Mouse (Mus musculus): Measurements from ENCODE around the gene Acp1. TPM values are rescaled to one million over a fixed set of nuclear protein-coding genes. Genes with fewer than 3 reads are reported as not detected.
A peak's percentile ranks its signal among the peaks of the same experiment; 100 is the strongest.

The Acp1 gene
- polyA plus RNA-seq, 1 experiment from 2014 or later = 216 TPM

DNA sequence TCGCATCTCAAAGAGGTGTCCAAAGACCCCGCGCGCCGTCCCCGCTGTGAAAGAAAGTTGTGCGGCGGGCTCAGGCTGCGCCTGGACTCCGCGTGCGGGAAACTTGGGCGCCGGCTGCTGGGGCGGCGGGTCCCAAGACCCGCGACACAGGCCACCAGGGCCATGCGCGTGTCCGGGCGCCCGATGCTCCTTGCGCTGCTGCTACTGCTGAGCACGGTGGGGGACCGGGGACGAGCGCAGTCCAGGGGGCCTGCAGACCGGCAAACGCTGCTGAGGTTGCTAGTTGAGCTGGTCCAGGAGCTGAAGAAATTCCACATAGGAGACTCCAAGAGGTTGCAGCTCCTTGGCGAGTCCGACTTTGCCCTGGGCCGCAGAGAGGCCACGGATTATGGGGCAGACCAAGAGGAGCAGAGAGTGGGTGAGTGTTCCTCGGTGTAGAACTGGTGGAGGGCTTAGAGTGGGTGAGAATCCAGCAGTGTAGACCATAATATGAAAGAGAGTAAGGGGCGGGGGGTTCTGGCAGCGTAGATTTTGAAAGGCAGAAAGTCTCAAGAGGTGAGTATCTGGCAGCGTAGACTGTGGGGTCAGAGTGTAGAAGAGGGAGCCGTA lies 26.7 kb downstream of the Acp1 start:
- H3K9ac ChIP-seq (ENCODE audit: low read depth, low read length) = peak overlapping the region; percentile 42; the same call in 1 of the 2 replicates
- peak overlapping the region; percentile 54 for H3K4me3 ChIP-seq (ENCODE audit: low read length)
- WGBS = 8% methylated on average over 35 of the region's 39 CpGs
- H3K4me2 ChIP-seq (replicated peaks; ENCODE audit: low read depth, low read length) = peak overlapping the region; percentile 97
- peaks cover 10% of the 10 kb centered on the region; the same call in 1 of the 2 replicates for H3K4me1 ChIP-seq (ENCODE audit: control insufficient read depth, insufficient read depth, low read length)
- H3K27ac ChIP-seq (ENCODE audit: low read depth, low read length) = no peak overlapping the region
- no peaks in the 10 kb centered on the region for H3K9me3 ChIP-seq (ENCODE audit: control insufficient read depth, low read length)
- H3K36me3 ChIP-seq (ENCODE audit: control insufficient read depth, insufficient read depth, low read length) = no peaks in the 10 kb centered on the region
- H3K27me3 ChIP-seq (ENCODE audit: control insufficient read depth, insufficient read depth, low read length) = peaks cover 40% of the 10 kb centered on the region
- ATAC-seq (ENCODE audit: low FRiP score, low TSS enrichment) = peak; percentile 57; the same call in 1 of the 2 replicates

DNA sequence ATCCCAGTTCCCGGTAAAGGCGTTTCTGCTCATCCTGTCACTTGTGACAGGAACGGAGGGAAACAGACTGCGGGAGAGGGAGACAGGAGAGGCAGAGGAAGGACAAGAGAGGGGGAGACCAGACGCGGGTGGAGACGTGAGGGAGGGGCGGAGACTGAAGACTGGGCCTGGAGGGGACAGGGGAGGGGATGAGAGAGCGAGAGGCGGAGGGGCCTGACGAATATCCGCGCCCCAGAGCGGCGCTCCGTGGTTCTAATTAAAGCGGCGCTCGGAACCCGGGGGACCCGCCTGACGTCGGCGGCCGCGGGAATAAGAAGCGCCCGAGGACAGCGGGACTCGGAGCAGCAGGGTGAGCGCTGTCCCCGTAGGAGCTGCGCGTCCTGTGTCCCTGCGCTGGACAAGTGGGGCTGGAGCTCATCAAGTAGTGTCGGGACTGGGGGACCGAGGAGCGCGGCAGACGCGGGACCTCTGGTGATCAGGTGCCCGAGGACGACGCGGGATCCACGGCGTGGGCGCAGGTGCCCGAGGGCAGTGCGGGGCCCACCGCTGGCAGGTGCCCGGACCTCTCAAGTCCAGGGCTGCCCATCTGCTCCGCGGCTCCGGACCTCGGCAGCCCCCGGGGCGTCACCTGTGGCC lies 27.3 kb downstream of the Acp1 start, which contains the start of gene Alkal2:
TSS of gene Alkal2 (plus strand) at position 337 of the 636 bp plus-strand sequence.
- Histone ChIP-seq H3K27me3 (ENCODE audit: control insufficient read depth, insufficient read depth, low read length) (peaks cover 40% of the 10 kb centered on the region), H3K4me2 (replicated peaks; ENCODE audit: low read depth, low read length) (peak within 1 kb of the TSS; percentile 97), H3K4me3 (ENCODE audit: low read length) (peak within 1 kb of the TSS; percentile 54), H3K9ac (ENCODE audit: low read depth, low read length) (peak within 1 kb of the TSS; percentile 42; the same call in 1 of the 2 replicates), H3K9me3 (ENCODE audit: control insufficient read depth, low read length) (no peaks in the 10 kb centered on the region), H3K27ac (ENCODE audit: low read depth, low read length) (no peak within 1 kb of the TSS), H3K36me3 (ENCODE audit: control insufficient read depth, insufficient read depth, low read length) (no peaks in the 10 kb centered on the region), H3K4me1 (ENCODE audit: control insufficient read depth, insufficient read depth, low read length) (peaks cover 10% of the 10 kb centered on the region; the same call in 1 of the 2 replicates)
- peak; percentile 75; the same call in 1 of the 2 replicates for ATAC-seq (ENCODE audit: low FRiP score, low TSS enrichment)
- WGBS = 1% methylated on average over 56 of the region's 58 CpGs

DNA sequence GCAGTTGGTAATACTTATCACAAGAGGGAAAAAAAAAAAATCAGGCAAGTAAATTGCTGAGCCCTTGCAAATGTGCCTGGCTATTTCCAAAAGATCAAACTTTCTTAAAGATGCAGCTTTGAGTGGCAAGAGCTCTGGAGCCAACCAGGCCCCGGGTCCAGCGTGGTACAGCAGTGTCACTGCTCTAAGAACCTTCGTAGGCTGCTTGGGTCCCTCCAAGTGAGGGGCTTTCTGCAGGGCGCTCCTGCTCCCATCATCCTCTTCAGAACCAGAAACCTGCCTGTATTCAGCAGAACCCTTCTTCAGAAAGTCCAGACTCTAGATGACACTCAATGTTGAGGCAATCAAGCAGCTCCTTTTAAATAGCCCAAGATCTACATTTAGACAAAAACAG lies 27.8 kb downstream of the Acp1 start:
- H3K27me3 ChIP-seq (ENCODE audit: control insufficient read depth, insufficient read depth, low read length) = peaks cover 40% of the 10 kb centered on the region
- peak overlapping the region; percentile 54 for H3K4me3 ChIP-seq (ENCODE audit: low read length)
- H3K9me3 ChIP-seq (ENCODE audit: control insufficient read depth, low read length) = no peaks in the 10 kb centered on the region
- 0 out of 2 replicates have a peak, but pooled peaks have one; percentile 41 for ATAC-seq (ENCODE audit: low FRiP score, low TSS enrichment)
- H3K4me2 ChIP-seq (replicated peaks; ENCODE audit: low read depth, low read length) = peak overlapping the region; percentile 97
- no peaks in the 10 kb centered on the region for H3K36me3 ChIP-seq (ENCODE audit: control insufficient read depth, insufficient read depth, low read length)
- H3K4me1 ChIP-seq (ENCODE audit: control insufficient read depth, insufficient read depth, low read length) = peaks cover 10% of the 10 kb centered on the region; the same call in 1 of the 2 replicates
- 15% methylated on average over 4 of the region's 4 CpGs for WGBS
- H3K9ac ChIP-seq (ENCODE audit: low read depth, low read length) = no peak overlapping the region
- H3K27ac ChIP-seq (ENCODE audit: low read depth, low read length) = no peak overlapping the region

DNA sequence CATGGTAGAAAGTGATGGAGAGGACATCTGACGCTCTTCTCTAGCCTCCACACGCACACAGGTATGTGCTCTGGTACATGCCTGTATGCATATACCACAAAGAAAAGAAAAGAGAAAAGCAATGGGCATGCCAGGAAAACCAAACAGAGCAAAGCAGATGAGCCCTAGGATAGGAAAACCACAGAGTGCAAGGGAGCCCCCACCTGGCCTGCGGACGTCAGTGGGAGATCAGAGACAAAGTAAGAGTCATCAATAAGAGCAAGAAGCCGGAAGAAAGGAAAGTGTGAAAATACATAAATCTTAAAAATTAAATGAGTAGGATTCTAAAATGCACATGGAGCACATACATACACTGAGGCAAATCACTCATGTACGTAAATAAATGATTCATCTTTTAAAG lies 31.9 kb downstream of the Acp1 start:
- no peaks in the 10 kb centered on the region for H3K9me3 ChIP-seq (ENCODE audit: control insufficient read depth, low read length)
- H3K9ac ChIP-seq (ENCODE audit: low read depth, low read length) = no peak overlapping the region
- 72% methylated on average over 6 of the region's 6 CpGs for WGBS
- H3K4me1 ChIP-seq (ENCODE audit: control insufficient read depth, insufficient read depth, low read length) = peaks cover 5% of the 10 kb centered on the region; the same call in 1 of the 2 replicates
- H3K27me3 ChIP-seq (ENCODE audit: control insufficient read depth, insufficient read depth, low read length) = peaks cover 23% of the 10 kb centered on the region
- no peaks in the 10 kb centered on the region for H3K36me3 ChIP-seq (ENCODE audit: control insufficient read depth, insufficient read depth, low read length)
- H3K27ac ChIP-seq (ENCODE audit: low read depth, low read length) = no peak overlapping the region
- H3K4me3 ChIP-seq (ENCODE audit: low read length) = no peak overlapping the region
- no peak overlapping the region for H3K4me2 ChIP-seq (replicated peaks; ENCODE audit: low read depth, low read length)
- ATAC-seq (ENCODE audit: low FRiP score, low TSS enrichment) = no peak

DNA sequence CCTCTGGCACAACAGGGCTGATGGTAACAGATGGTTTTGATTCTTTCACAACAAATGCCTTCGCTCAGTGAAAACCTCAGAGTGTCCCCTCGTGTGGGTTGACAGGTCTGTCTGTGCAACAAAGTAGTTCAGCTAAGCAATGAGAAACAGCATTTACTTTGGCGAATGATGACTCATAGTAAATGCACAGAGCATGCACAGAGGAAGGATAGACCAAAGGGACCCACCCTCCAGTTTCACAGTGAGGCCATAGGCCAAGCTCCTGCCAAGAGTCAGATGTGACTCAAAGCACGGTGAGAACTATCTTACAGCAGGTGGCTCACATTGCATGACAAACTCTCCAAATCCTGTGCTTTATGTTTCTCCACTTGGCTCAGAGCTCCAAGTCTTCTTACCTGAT lies 45.6 kb downstream of the Acp1 start:
- WGBS = 74% methylated on average over 4 of the region's 4 CpGs
- H3K27ac ChIP-seq (ENCODE audit: low read depth, low read length) = no peak overlapping the region
- ATAC-seq (ENCODE audit: low FRiP score, low TSS enrichment) = no peak
- no peaks in the 10 kb centered on the region for H3K9me3 ChIP-seq (ENCODE audit: control insufficient read depth, low read length)
- H3K4me3 ChIP-seq (ENCODE audit: low read length) = no peak overlapping the region
- no peaks in the 10 kb centered on the region for H3K36me3 ChIP-seq (ENCODE audit: control insufficient read depth, insufficient read depth, low read length)
- H3K4me1 ChIP-seq (ENCODE audit: control insufficient read depth, insufficient read depth, low read length) = no peaks in the 10 kb centered on the region
- H3K4me2 ChIP-seq (replicated peaks; ENCODE audit: low read depth, low read length) = no peak overlapping the region
- H3K9ac ChIP-seq (ENCODE audit: low read depth, low read length) = no peak overlapping the region
- no peaks in the 10 kb centered on the region for H3K27me3 ChIP-seq (ENCODE audit: control insufficient read depth, insufficient read depth, low read length)

DNA sequence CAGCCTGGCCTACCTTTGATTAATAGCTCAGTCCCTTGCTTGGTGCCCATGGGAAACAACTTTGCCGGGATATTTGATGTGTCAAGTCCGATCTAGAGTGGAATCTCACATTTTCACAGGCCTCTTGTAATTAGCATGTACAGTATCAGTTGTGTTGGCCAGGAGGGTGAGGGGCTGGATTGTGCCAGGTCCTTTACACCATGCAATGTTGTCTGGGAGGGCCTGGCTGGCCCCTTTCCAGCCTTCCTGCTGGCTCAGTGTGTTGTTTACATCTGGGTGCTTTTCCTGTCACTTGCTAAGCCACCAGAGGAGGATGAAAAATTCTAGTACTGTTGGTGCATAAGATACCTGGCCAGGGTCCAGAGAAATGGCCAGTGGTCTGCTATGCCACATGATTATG lies 47.0 kb downstream of the Acp1 start:
- H3K9me3 ChIP-seq (ENCODE audit: control insufficient read depth, low read length) = no peaks in the 10 kb centered on the region
- no peak overlapping the region for H3K27ac ChIP-seq (ENCODE audit: low read depth, low read length)
- no peak overlapping the region for H3K9ac ChIP-seq (ENCODE audit: low read depth, low read length)
- no peaks in the 10 kb centered on the region for H3K36me3 ChIP-seq (ENCODE audit: control insufficient read depth, insufficient read depth, low read length)
- no peak overlapping the region for H3K4me3 ChIP-seq (ENCODE audit: low read length)
- no peaks in the 10 kb centered on the region for H3K27me3 ChIP-seq (ENCODE audit: control insufficient read depth, insufficient read depth, low read length)
- no peak overlapping the region for H3K4me2 ChIP-seq (replicated peaks; ENCODE audit: low read depth, low read length)
- no peak for ATAC-seq (ENCODE audit: low FRiP score, low TSS enrichment)
- no peaks in the 10 kb centered on the region for H3K4me1 ChIP-seq (ENCODE audit: control insufficient read depth, insufficient read depth, low read length)
- 65% methylated on average over 2 of the region's 2 CpGs for WGBS

DNA sequence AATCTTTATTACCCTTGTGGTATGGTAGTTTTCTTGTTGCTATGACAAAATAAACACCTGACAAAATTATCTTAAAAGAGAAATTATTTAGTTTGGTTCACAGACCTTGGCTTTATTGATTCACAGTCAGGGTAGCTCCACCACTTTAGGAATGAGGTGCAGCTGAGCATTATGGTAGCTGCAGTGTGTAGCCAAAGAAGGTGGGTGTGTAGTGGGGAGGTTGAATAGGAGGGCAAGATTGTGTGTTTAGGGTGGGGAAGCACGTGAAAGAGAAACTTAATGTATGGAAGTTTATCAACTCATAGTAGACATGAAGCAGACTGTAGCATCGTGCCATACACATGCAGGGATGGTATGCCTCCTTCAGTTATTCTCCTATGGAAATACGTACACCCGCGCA lies 55.2 kb downstream of the Acp1 start:
- H3K9ac ChIP-seq (ENCODE audit: low read depth, low read length) = no peak overlapping the region
- WGBS = 85% methylated on average over 5 of the region's 5 CpGs

DNA sequence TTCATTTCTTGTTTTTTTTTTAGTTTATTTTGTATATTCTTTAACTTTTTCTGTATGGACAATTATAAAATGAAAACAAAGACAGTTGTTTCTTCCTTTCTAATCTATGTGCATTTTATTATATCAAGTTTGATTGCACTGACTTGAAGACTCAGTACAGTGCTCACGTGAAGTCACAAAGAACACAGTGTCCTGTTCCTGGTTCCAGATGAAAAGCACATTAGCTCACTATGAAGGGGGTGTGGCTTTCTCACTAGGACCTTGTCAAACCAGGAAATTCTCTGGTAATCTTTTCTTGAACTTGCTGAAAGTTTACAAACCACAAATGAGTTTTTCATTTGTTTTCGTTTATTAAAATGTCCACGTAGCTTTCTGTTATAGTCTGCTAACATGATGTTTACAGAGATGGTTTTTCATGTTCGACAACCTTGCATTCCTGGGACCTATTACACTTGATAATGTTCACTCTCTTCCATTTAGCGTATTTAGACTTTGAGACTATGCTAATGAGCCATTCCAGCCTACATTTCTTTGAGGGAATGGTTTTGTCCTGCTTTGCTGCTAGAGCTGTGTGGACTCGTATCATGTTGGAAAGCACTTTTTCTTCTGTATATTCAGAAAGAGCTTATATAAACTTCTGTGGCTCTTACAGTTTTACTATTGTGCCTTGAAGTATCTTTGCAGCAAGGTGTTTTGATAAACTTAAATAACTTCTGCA lies 55.8 kb downstream of the Acp1 start:
- ATAC-seq (ENCODE audit: low FRiP score, low TSS enrichment) = no peak
- WGBS = 80% methylated on average over 6 of the region's 6 CpGs

More for the DNA sequence above, 55.2 kb downstream of the Acp1 start:
- no peaks in the 10 kb centered on the region for H3K27me3 ChIP-seq (ENCODE audit: control insufficient read depth, insufficient read depth, low read length)
- no peak overlapping the region for H3K4me3 ChIP-seq (ENCODE audit: low read length)
- no peak for ATAC-seq (ENCODE audit: low FRiP score, low TSS enrichment)
- H3K9me3 ChIP-seq (ENCODE audit: control insufficient read depth, low read length) = no peaks in the 10 kb centered on the region
- no peak overlapping the region for H3K4me2 ChIP-seq (replicated peaks; ENCODE audit: low read depth, low read length)
- no peaks in the 10 kb centered on the region for H3K36me3 ChIP-seq (ENCODE audit: control insufficient read depth, insufficient read depth, low read length)
- H3K4me1 ChIP-seq (ENCODE audit: control insufficient read depth, insufficient read depth, low read length) = no peaks in the 10 kb centered on the region
- H3K27ac ChIP-seq (ENCODE audit: low read depth, low read length) = no peak overlapping the region

DNA sequence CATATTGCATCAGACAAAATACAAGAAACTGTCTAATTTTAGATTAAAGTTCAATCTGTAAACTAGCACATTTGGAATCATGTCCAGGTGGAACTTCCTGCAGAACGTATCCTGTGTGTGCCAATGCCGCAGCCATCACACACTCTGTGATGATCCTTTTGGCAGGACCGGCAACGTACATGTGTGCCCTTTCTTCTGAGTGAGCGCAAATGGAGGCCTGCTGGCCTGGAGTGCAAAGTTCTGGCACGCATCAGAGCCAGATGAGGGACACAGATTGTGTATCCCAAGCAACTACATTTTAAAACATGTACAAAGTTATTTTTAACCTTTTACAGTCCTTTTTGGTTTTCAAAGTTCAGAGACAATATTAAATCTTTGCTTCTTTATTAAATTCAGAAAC lies 59.5 kb downstream of the Acp1 start:
- H3K4me3 ChIP-seq (ENCODE audit: low read length) = no peak overlapping the region
- no peaks in the 10 kb centered on the region for H3K9me3 ChIP-seq (ENCODE audit: control insufficient read depth, low read length)
- no peak overlapping the region for H3K4me2 ChIP-seq (replicated peaks; ENCODE audit: low read depth, low read length)
- H3K9ac ChIP-seq (ENCODE audit: low read depth, low read length) = no peak overlapping the region
- WGBS = 92% methylated on average over 6 of the region's 6 CpGs
- no peaks in the 10 kb centered on the region for H3K27me3 ChIP-seq (ENCODE audit: control insufficient read depth, insufficient read depth, low read length)
- no peaks in the 10 kb centered on the region for H3K4me1 ChIP-seq (ENCODE audit: control insufficient read depth, insufficient read depth, low read length)
- ATAC-seq (ENCODE audit: low FRiP score, low TSS enrichment) = no peak
- H3K36me3 ChIP-seq (ENCODE audit: control insufficient read depth, insufficient read depth, low read length) = no peaks in the 10 kb centered on the region
- no peak overlapping the region for H3K27ac ChIP-seq (ENCODE audit: low read depth, low read length)

More for the DNA sequence above, 55.8 kb downstream of the Acp1 start:
- no peak overlapping the region for H3K27ac ChIP-seq (ENCODE audit: low read depth, low read length)
- no peak overlapping the region for H3K9ac ChIP-seq (ENCODE audit: low read depth, low read length)
- no peaks in the 10 kb centered on the region for H3K4me1 ChIP-seq (ENCODE audit: control insufficient read depth, insufficient read depth, low read length)
- no peaks in the 10 kb centered on the region for H3K27me3 ChIP-seq (ENCODE audit: control insufficient read depth, insufficient read depth, low read length)
- no peak overlapping the region for H3K4me3 ChIP-seq (ENCODE audit: low read length)
- no peaks in the 10 kb centered on the region for H3K9me3 ChIP-seq (ENCODE audit: control insufficient read depth, low read length)
- H3K36me3 ChIP-seq (ENCODE audit: control insufficient read depth, insufficient read depth, low read length) = no peaks in the 10 kb centered on the region
- H3K4me2 ChIP-seq (replicated peaks; ENCODE audit: low read depth, low read length) = no peak overlapping the region
